Mouse (Mus musculus) cortical plate, adult 2 months (tissue): Measurements from ENCODE around the gene Tnfrsf9. TPM values are rescaled to one million over a fixed set of nuclear protein-coding genes. Genes with fewer than 3 reads are reported as not detected.
A peak's percentile ranks its signal among the peaks of the same experiment; 100 is the strongest.
"Not testable (repeated sequence)": the region's sequence is repeated elsewhere in the genome, so short reads cannot be mapped to it uniquely, and the experiment has no call there.

ENCODE experiments used
- H3K27ac ChIP-seq: fragments of 200-500 bp; 2 replicates; pipeline ENCODE4 v1.5.1; 2012; ENCODE audit warnings: low read length, control low read depth, inconsistent platforms; ENCODE audit not compliant: insufficient read depth
- H3K4me1 ChIP-seq: fragments of 200-500 bp; 2 replicates; pipeline ENCODE4 v1.6.1; 2011; ENCODE audit warnings: low read length; ENCODE audit not compliant: control insufficient read depth, insufficient read depth
- H3K4me3 ChIP-seq: fragments of 200-500 bp; 2 replicates; pipeline ENCODE4 v1.5.1; 2011; ENCODE audit warnings: mild to moderate bottlenecking, low read length, control low read depth; ENCODE audit not compliant: insufficient read depth
- CTCF ChIP-seq: fragments of 200-500 bp; IDR thresholded peaks from 2 replicates; pipeline ENCODE4 v1.5.1; 2011; ENCODE audit warnings: mild to moderate bottlenecking, control low read depth, low read length; ENCODE audit not compliant: insufficient read depth; ENCODE audit errors: extremely low read depth
- POLR2A ChIP-seq: fragments of 200-500 bp; IDR thresholded peaks from 2 replicates; pipeline ENCODE4 v1.6.1; 2011; ENCODE audit warnings: mild to moderate bottlenecking, low read length, control low read depth; ENCODE audit not compliant: insufficient read depth; ENCODE audit errors: extremely low read depth
- polyA plus RNA-seq: library from polyadenylated mRNA; depleted of rRNA; stranded (reverse); fragments of >200 nt; gene quantifications from 2 replicates; pipeline ENCODE4 v1.2.3, GENCODE M21; 2012

Gene Tnfrsf9
- polyA plus RNA-seq, 1 experiment = 0.71 TPM

- no peaks in the 10 kb centered on the region for H3K4me1 ChIP-seq
- no peak overlapping the region for H3K4me3 ChIP-seq
- H3K27ac ChIP-seq = no peak overlapping the region
- TF ChIP-seq POLR2A = no peak
- TF ChIP-seq CTCF = no peak
Measured at GRCm38 (mm10) chr4:150907099-150907498, 7.3 kb upstream of the Tnfrsf9 start.

- H3K27ac ChIP-seq, H3K4me3 ChIP-seq, H3K4me1 ChIP-seq: not testable (repeated sequence)
Measured at GRCm38 (mm10) chr4:150908512-150908911, 5.8 kb upstream of the Tnfrsf9 start.

- TF ChIP-seq POLR2A (peak; percentile 80; the same call in 1 of the 2 replicates), CTCF (no peak)
- Histone ChIP-seq H3K27ac (0 out of 2 replicates have a peak overlapping the region, but pooled peaks have one; percentile 39), H3K4me3 (peak overlapping the region; percentile 48), H3K4me1 (peaks cover 3% of the 10 kb centered on the region; the same call in 1 of the 2 replicates)
Measured at GRCm38 (mm10) chr4:150909451-150910156, 4.8 kb upstream of the Tnfrsf9 start.

- Histone ChIP-seq H3K27ac (0 out of 2 replicates have a peak overlapping the region, but pooled peaks have one; percentile 19), H3K4me3 (peak overlapping the region; percentile 48), H3K4me1 (peaks cover 7% of the 10 kb centered on the region; the same call in 1 of the 2 replicates)
- no peak for TF ChIP-seq POLR2A
- TF ChIP-seq CTCF = no peak
Measured at GRCm38 (mm10) chr4:150910164-150910951, 4.0 kb upstream of the Tnfrsf9 start.

GRCm38 (mm10) chr4:150913743-150914142, 619 bp upstream of the Tnfrsf9 start:
- peak overlapping the region; percentile 50 for H3K4me3 ChIP-seq
- TF ChIP-seq POLR2A = no peak
- no peak for TF ChIP-seq CTCF
- H3K27ac ChIP-seq = peak overlapping the region; percentile 57
- H3K4me1 ChIP-seq = peaks cover 9% of the 10 kb centered on the region

GRCm38 (mm10) chr4:150915181-150915906, 982 bp downstream of the Tnfrsf9 start:
- H3K4me1 ChIP-seq = peaks cover 9% of the 10 kb centered on the region
- TF ChIP-seq POLR2A = no peak
- no peak for TF ChIP-seq CTCF

GRCm38 (mm10) chr4:150917336-150918027, 3.1 kb downstream of the Tnfrsf9 start:
- no peak overlapping the region for H3K27ac ChIP-seq
- H3K4me1 ChIP-seq = peaks cover 9% of the 10 kb centered on the region
- TF ChIP-seq CTCF (no peak), POLR2A (no peak)
- H3K4me3 ChIP-seq = no peak overlapping the region

More at GRCm38 (mm10) chr4:150915181-150915906, 982 bp downstream of the Tnfrsf9 start:
- peak overlapping the region; percentile 36 for H3K27ac ChIP-seq
- peak overlapping the region; percentile 50 for H3K4me3 ChIP-seq

- TF ChIP-seq CTCF (no peak), POLR2A (no peak)
- Histone ChIP-seq H3K27ac (no peak overlapping the region), H3K4me1 (no peaks in the 10 kb centered on the region), H3K4me3 (no peak overlapping the region)
Measured at GRCm38 (mm10) chr4:150921206-150921605, 6.8 kb downstream of the Tnfrsf9 start.

- Histone ChIP-seq H3K27ac (no peak overlapping the region), H3K4me3 (no peak overlapping the region), H3K4me1 (no peaks in the 10 kb centered on the region)
- no peak for TF ChIP-seq CTCF
- no peak for TF ChIP-seq POLR2A
Measured at GRCm38 (mm10) chr4:150924308-150924707, 9.9 kb downstream of the Tnfrsf9 start.
